Mouse (Mus musculus): ENCODE measurements at regions not wholly inside any gene's neighbourhood (a gene's known extent, or its start where the extent isn't known, plus 50 kb on each side); places are given as distances from the start of the nearest gene placed in this dataset.
A peak's percentile ranks its signal among the peaks of the same experiment; 100 is the strongest.
"Not testable (repeated sequence)": the region's sequence is repeated elsewhere in the genome, so short reads cannot be mapped to it uniquely, and the experiment has no call there.

DNA sequence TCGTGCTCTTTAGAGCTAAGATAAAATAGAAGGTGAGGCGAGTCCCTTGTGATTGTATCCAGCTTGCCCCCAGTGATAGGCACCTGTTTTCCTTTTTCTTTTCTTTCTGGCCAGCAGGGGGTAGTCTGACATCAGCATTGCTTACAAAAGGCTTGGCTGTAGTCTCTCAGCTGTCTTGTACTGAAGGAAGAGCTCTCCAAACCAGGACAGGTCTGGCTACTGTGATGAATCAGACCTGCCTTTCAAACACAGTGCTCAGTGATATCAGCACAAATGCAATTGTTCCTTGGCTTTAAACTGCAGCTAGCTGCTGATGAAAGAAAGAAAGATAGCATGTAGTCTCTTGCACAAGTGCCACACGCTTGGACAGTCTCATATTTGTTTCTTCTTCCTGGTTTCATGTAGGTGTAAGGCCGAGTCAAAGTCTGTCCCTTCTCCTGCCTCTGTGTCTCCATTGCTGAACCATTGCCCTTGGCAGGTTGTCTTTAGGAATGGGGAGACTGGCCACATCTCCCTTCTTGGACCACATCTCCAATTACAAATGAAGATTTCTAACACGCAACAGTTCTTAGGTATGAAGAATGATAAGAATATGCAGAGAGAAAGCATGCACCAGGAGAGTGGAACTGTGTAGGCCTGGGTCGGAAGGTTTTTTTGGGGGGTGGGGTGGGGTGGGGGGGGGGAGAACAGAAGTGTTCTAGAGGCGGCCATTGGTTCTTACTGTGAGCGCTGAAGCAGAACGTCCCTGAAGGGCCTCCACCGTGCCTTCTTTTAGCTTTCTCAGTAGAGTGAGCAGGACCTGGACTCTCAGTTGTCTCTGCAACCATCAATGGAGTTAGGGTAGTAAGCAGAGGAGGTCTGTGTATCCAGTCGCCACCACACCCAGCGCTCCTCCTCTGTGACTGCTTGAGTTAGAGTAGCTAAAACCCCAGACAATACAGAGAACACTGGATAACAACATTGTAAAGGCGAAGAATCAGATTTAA lies 200.9 kb downstream of the Faxc start:
- DNase-seq (ENCODE audit: low spot score in 2 of 2): peak; percentile 47 to 68

DNA sequence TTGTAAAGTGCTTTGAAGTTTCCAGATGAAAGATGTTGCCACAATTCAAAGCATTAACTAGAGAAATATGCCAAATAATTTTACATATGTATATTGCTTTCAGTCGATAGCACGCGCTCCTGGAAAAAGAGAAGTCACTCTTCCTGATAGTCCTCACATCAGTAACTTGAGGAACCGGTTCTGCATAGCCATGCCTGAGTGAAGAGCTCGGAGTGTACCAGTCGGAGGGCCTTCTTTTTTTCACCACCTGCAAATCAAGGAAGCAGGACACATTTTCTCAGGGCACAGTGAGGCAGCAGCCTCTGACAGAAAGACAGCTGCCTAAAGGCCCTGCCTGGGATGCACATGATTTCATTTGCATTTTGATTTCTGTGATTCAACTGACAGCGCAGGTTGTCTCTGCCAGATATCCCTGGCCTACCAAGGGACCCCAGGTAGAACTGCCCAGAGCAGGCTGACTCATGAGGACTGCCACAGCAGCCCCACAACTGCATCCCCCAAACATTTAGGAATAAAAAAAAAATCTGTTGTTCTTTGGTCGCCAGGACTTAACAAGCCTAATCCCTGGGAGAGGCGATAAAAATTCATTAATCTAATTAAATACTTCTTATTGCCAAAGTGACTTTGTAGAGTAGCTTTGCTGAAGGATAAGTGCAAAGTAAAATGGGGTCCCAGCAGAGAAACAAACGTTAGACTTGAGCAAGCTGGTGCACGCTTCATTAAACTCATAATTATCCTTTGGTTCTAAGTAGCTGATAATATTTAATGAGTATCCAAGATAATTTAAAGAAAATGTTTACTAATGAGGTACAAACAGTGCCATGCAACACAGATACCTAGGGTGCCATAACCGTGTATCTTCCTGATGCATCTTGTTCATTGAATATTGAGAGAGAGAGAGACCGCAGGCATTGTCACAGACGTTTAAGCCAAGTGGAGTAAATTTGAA lies 202.7 kb downstream of the Faxc start:
- DNase-seq (ENCODE audit: low spot score in 2 of 2): no peak

GRCm38 (mm10) chr4:22140122-22140521 lies 209.0 kb downstream of the Faxc start:
- DNase-seq (ENCODE audit: low spot score in 2 of 2): no peak

- no peak for DNase-seq (ENCODE audit: low spot score in 2 of 2)
These were observed 212.4 kb downstream of the Faxc start for GRCm38 (mm10) chr4:22143546-22143945.

GRCm38 (mm10) chr4:22144834-22145233 lies 212.5 kb upstream of the Fbxl4 start:
- not testable (repeated sequence) for DNase-seq (ENCODE audit: low spot score in 2 of 2)

DNA sequence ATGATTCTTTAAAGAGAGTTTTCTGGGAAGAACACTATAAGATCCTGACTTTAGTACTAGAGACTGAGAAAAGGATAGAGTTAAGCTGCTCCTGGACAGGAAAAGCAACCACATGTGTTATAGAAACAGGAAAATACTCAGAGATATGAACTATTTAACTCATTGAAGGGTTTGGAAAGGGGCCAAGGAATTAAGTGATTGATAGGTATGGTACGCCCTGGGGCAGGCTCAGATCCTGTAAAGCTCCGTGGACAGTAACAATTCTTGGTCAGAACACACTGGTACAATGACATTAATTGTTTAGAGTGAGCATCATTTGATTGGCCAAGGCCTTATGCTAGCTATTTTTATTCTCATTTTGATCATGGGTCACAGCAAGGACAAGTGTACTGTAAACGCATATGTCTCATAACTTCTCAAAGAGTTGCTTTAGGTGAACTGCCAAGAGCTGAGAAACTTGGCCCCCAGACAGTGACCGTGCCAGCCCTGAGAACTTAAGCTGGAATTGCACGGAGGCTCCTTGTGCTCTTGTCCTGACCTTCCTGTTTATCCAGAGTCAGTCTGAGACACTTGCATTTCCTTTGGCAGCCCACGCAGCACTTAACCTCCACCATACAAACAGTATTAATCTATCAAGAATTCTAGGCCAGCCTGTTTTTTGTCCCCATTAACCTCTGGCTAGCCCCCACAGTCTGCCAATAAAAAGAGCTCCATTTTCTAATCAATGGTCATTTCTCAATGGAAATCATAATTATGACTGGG lies 210.5 kb upstream of the Fbxl4 start:
- DNase-seq (ENCODE audit: low spot score in 2 of 2): no peak

DNA sequence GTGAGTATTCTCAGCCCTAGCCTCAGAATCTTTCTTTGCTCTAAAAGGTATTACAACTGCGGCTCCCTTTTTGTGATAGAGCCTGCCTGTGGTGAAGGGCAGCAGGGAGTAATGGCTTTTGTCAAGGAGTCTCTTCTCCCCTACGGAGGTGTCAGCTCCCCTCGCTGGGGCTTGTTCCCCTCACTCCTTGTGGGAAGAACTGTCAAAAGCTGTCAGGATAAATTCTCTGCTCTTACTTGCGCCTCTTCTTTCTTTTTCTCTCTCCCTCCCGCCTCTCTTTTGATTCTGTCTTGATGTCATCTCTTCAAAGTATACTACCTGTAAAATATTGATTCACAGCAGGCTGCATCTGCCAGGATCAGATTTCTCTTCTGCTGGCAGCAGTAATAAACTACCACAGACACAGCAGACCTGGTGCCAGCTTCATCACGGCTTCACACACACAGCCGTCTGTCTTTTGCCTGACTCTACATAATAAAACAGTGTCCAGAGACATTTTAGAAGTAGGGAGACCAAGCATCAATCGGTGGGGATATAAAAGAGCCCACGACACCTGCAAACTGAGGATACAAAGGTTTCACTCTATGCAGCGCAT lies 205.3 kb upstream of the Fbxl4 start:
- no peak for DNase-seq (ENCODE audit: low spot score in 2 of 2)

DNA sequence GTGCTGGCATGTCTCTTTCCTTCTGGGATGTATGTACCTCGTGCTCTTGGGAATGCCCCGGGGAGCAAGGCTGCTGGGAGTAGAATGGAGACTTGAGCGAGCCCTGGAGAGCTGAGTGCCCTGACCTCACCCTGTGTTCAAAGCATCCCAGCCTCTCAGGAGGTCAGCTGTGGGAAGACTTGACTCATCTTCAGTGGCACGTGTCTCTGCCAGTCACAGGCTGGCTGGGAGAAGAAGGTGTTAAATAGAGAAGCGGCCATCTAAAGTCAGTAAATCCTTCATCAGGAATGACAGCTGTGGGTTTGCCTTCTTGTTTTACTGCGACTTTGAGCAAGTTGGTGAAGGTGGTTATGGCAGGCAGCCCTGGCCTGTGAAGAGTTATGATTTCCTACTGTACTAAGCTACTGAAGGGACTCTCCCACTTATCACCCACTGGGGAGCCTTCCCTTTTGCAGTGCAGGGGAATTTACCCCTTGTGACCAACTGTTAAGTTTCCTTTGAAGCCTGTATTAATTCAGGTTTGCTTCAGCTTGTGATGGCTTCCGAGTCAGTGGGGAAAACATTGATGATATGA lies 204.3 kb upstream of the Fbxl4 start:
- DNase-seq (ENCODE audit: low spot score in 2 of 2): no peak

- no peak for DNase-seq (ENCODE audit: low spot score in 2 of 2)
These were observed 203.7 kb upstream of the Fbxl4 start for GRCm38 (mm10) chr4:22153620-22154019.

DNA sequence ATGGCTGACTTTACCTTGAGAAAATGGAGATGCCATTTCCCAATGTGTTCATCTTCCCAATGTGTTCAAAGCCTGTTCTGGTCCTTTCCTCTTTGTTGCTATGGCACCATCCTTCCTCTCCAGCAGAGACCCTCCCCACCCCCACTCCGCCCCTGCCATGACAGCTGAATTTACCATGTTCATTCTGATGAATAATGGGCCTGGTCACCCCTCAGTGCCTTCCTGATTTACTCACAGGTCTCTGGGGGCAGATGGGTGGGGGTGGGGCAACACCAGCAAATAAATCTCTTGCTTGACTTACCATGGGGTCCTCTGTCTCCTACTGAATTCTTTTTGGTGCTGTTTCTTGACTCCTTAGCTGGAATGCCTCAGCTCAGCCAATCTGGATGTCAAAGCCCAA lies 170.9 kb upstream of the Fbxl4 start:
- DNase-seq (ENCODE audit: low spot score in 2 of 2): no peak

- peak; percentile 28 to 34 for DNase-seq (ENCODE audit: low spot score in 2 of 2)
These were observed 169.0 kb upstream of the Fbxl4 start for GRCm38 (mm10) chr4:22188141-22189006.

DNA sequence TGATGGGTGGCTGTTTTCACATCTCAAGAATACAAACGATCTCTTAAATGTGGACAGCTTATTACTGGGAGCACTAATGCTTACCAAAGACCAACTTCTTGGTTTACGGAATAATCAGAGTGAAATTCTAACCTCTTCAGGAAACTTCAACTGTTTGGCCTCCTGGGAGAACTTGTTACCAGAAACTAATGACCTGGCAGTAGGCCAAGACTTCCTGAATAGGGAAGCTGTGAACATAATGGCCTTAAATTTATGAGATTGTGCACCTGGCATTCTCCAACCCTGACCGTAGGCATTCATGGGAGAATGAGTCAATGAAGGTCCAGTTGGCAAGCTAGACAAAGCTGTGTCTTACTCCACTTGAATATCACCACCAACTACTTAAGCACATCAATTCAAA lies 160.8 kb upstream of the Fbxl4 start:
- DNase-seq (ENCODE audit: low spot score in 2 of 2): no peak

DNA sequence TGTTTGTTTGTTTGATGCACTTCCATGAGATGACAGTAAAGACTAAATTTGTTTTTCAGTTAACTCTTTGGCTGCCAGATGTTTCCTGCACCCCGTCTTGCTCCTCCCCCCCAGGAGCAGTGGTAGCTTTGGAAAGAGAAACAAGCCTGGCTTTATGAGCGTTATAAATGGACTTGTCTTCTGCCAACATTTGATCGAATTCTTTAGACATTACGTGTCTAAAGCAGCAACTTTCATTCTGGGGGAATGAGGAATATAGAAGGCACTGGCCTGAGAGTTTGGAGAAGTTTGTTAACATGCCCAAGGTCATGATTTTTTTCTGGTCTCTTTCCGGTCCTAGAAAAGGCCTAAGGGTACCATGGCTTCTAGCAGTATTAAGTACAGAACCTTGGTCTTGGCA lies 148.8 kb upstream of the Fbxl4 start:
- no peak for DNase-seq (ENCODE audit: low spot score in 2 of 2)

- DNase-seq (ENCODE audit: low spot score in 2 of 2): no peak
These were observed 119.7 kb upstream of the Fbxl4 start for GRCm38 (mm10) chr4:22237640-22238039.

- DNase-seq (ENCODE audit: low spot score in 2 of 2): not testable (repeated sequence)
These were observed 107.1 kb upstream of the Fbxl4 start for GRCm38 (mm10) chr4:22250276-22250675.

DNA sequence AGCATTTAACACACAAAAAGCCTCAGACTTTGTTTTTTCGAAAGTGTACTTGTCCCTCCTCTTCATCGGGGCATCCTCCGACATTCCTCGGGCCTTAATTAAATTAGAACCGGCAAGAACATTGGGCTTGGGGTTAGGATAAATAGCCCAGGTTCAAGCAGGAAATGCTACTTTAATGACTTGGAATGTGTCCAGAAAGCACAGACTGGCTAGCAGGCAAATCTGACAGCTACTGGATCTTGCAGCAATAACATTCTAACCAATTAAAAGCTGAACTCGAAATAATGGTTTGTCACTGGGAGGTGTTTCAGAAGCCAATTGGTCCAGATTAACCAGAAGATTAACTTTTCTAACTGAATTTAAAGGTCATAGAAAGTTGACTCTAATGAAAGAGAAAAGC lies 93.4 kb upstream of the Fbxl4 start:
- no peak for DNase-seq (ENCODE audit: low spot score in 2 of 2)

GRCm38 (mm10) chr4:22269064-22269463 lies 88.3 kb upstream of the Fbxl4 start:
- DNase-seq (ENCODE audit: low spot score in 2 of 2): no peak

DNA sequence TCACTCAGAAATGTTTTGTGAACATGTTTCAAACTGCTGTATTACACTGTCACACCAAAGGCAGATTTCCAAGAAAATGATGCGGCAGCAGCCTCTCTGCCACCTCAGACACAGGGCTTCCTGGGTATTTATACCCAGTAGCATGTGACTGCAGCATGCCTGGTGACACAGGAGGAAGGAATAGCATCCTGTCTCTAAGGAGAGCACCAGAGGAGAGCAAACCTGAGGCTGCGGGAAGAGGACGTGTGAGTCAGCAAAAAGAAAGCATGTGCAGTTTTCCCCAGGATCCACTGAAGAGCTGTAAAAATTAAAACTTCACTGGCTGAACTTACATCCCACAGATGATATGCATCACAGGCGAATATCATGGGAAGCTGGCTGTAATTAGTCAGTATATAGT lies 83.2 kb upstream of the Fbxl4 start:
- no peak for DNase-seq (ENCODE audit: low spot score in 2 of 2)

- no peak for DNase-seq (ENCODE audit: low spot score in 2 of 2)
These were observed 74.6 kb upstream of the Fbxl4 start for GRCm38 (mm10) chr4:22282536-22283323.
